In genomic region chr1:91716836-91717235, GRCm38 (mm10) we compare ENCODE assay signal across 18 mouse cellular contexts.
"Had no signal": no experiment of that assay in that cellular context is flagged by ENCODE, and none has a peak within 500 bp of the region (broad histone marks: within the 10 kb centered on the region; RNA-seq: fewer than 3 reads in every experiment).

No protein-coding gene starts in this region.

- H3K36me3 ChIP-seq: limb, embryonic 10.5 days; limb, embryonic 13.5 days; liver, embryonic 15.5 days; stomach, embryonic 15.5 days had no signal

- H3K9me3 ChIP-seq: limb, embryonic 10.5 days; limb, embryonic 13.5 days; liver, embryonic 15.5 days; stomach, embryonic 15.5 days had no signal

- H3K9ac ChIP-seq: limb, embryonic 13.5 days; liver, embryonic 15.5 days; stomach, embryonic 15.5 days had no signal

- H3K27ac ChIP-seq: kidney, postnatal 0 days; layer of hippocampus, adult 2 months; limb, embryonic 10.5 days; limb, embryonic 13.5 days; liver, embryonic 15.5 days; stomach, embryonic 15.5 days had no signal

- DNase-seq: kidney, adult 2 months; kidney, postnatal 25 days; layer of hippocampus, adult 9-11 months; lung, adult 2 months; lung, postnatal 14 days; lung, postnatal 4 days; midbrain, embryonic 14.5 days; spleen, adult 18-20 months; thymus, adult 2 months; thymus, postnatal 14 days had no signal

- H3K4me1 ChIP-seq: liver, embryonic 15.5 days had no signal

- H3K4me3 ChIP-seq: layer of hippocampus, adult 2 months; limb, embryonic 10.5 days; limb, embryonic 13.5 days; liver, embryonic 15.5 days; stomach, embryonic 15.5 days had no signal

- ATAC-seq: intestine, embryonic 16.5 days had no signal

- H3K4me2 ChIP-seq: limb, embryonic 13.5 days; liver, embryonic 15.5 days; midbrain, embryonic 11.5 days; stomach, embryonic 15.5 days had no signal

- H3K27me3 ChIP-seq: liver, embryonic 15.5 days; stomach, embryonic 15.5 days had no signal
